Mouse (Mus musculus): ENCODE data around the gene Mtmr12. TPM values are rescaled to one million over a fixed set of nuclear protein-coding genes. Genes with fewer than 3 reads are reported as not detected.

Gene Mtmr12
- polyA plus RNA-seq, 1 experiment from 2014 or later: 19.0 TPM

- WGBS: 60% methylated on average over 4 of the region's 4 CpGs
- no peaks in the 10 kb centered on the region for H3K9me3 ChIP-seq
- no peaks in the 10 kb centered on the region for H3K27me3 ChIP-seq (ENCODE audit: insufficient read depth, poor library complexity, severe bottlenecking)
- H3K4me1 ChIP-seq: no peaks in the 10 kb centered on the region; the same call in 1 of the 2 replicates
- H3K27ac ChIP-seq: no peak overlapping the region
- no peak overlapping the region for H3K4me3 ChIP-seq
- peaks cover 16% of the 10 kb centered on the region for H3K36me3 ChIP-seq
- no peak for DNase-seq (ENCODE audit: low spot score)
Observed at GRCm38 (mm10) chr15:12274053-12274769, 69.4 kb downstream of the Mtmr12 start.

- Histone ChIP-seq H3K36me3 (peaks cover 7% of the 10 kb centered on the region), H3K27ac (no peak overlapping the region), H3K9me3 (no peaks in the 10 kb centered on the region), H3K4me1 (no peaks in the 10 kb centered on the region; the same call in 1 of the 2 replicates), H3K27me3 (ENCODE audit: insufficient read depth, poor library complexity, severe bottlenecking) (no peaks in the 10 kb centered on the region), H3K4me3 (no peak overlapping the region)
- WGBS: 78% methylated on average over 4 of the region's 4 CpGs
- no peak for DNase-seq (ENCODE audit: low spot score)
Observed at GRCm38 (mm10) chr15:12275091-12275623, 70.3 kb downstream of the Mtmr12 start.

- Histone ChIP-seq H3K4me3 (no peak overlapping the region), H3K4me1 (0 out of 2 replicates have a peak, but pooled peaks cover 2% of the 10 kb centered on the region), H3K27me3 (ENCODE audit: insufficient read depth, poor library complexity, severe bottlenecking) (no peaks in the 10 kb centered on the region), H3K36me3 (no peaks in the 10 kb centered on the region), H3K27ac (no peak overlapping the region), H3K9me3 (no peaks in the 10 kb centered on the region)
- no peak for DNase-seq (ENCODE audit: low spot score)
- WGBS: 93% methylated on average over 1 of the region's 1 CpGs
Observed at GRCm38 (mm10) chr15:12279816-12280215, 75.0 kb downstream of the Mtmr12 start.

DNA sequence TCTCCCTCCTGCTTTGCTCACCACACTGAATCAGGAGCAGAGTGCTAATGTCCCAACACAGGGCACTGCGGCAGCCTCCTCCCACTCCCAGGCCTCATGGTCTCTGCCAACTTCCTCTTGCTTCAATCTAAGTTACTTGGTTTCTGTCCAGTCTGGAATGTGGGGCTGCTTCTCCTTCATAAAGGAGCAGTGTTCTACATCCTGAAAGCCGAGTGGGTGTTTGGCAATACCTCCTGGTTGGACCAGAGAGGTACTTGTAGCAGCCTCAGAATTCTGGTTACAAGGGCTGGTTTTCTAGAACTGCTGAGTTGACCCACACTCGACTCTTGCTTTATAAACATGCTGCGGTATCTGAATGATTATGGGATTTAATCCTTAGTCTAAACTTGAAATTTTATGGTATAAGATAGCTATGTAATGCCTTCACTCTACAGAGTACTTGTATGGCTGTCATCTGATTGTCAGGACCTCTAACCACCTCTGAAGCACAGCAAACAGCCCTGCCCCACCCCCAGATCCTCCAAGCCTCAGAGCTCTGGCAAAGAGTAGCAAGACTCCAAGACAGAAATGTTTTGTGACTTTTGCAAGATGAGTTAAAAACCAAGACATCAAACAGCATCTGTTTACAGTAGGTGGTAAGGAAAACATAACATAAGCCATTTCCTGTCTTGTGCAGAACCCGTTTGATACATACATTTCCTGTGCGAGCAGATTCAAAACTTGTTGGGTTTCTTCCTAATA is 80.1 kb downstream of the Mtmr12 start:
- H3K27ac ChIP-seq: no peak overlapping the region
- 74% methylated on average over 6 of the region's 6 CpGs for WGBS
- DNase-seq (ENCODE audit: low spot score): no peak
- H3K36me3 ChIP-seq: no peaks in the 10 kb centered on the region
- no peak overlapping the region for H3K4me3 ChIP-seq
- H3K9me3 ChIP-seq: no peaks in the 10 kb centered on the region
- H3K27me3 ChIP-seq (ENCODE audit: insufficient read depth, poor library complexity, severe bottlenecking): no peaks in the 10 kb centered on the region
- H3K4me1 ChIP-seq: 0 out of 2 replicates have a peak, but pooled peaks cover 3% of the 10 kb centered on the region

- WGBS: 76% methylated on average over 5 of the region's 5 CpGs
- no peaks in the 10 kb centered on the region for H3K27me3 ChIP-seq (ENCODE audit: insufficient read depth, poor library complexity, severe bottlenecking)
- no peaks in the 10 kb centered on the region for H3K36me3 ChIP-seq
- no peak overlapping the region for H3K27ac ChIP-seq
- no peaks in the 10 kb centered on the region for H3K9me3 ChIP-seq
- DNase-seq (ENCODE audit: low spot score): no peak
- 0 out of 2 replicates have a peak, but pooled peaks cover 3% of the 10 kb centered on the region for H3K4me1 ChIP-seq
- H3K4me3 ChIP-seq: no peak overlapping the region
Observed at GRCm38 (mm10) chr15:12285535-12285809, 80.6 kb downstream of the Mtmr12 start.

DNA sequence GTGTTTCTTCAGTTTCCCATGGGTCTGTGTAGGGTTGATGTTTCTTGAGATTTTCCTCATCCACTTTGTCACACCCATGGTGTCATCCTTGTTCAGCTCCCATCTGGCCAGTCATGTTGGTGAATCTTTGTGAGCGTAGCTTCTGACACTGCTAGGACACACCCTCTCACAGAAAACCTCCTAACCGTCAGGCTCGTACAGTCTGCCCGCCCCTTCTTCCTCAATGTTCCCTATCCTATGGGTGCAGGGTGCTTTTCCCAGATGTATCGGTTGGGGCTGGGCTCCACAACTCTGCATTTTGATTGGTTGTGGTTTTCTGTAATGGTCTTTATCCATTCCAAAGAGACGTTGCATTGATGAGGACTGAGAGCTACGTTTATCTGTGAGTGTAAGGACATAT is 85.5 kb downstream of the Mtmr12 start:
- Histone ChIP-seq H3K9me3 (no peaks in the 10 kb centered on the region), H3K36me3 (no peaks in the 10 kb centered on the region)
- DNase-seq (ENCODE audit: low spot score): no peak

DNA sequence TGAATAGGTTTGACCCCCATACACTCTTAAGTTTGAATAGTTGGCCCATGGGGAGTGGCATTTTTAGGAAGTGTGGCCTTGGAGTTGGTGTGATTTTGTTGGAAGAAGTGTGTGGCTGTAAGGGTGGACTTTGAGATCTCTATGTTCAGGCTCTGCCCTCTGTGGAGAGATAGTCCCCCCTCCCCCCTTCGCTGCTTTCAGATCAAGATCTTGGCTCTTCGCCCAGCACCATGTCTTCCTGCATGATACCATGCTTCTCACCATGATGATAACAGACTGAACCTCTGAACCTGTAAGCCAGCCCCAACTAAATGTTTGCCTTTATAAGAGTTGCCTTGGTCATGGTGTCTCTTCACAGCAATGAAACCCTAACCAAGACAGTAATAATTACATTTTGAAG is 86.9 kb downstream of the Mtmr12 start:
- H3K27me3 ChIP-seq (ENCODE audit: insufficient read depth, poor library complexity, severe bottlenecking): no peaks in the 10 kb centered on the region
- no peak overlapping the region for H3K4me3 ChIP-seq
- no peak for DNase-seq (ENCODE audit: low spot score)
- no peaks in the 10 kb centered on the region for H3K36me3 ChIP-seq
- H3K9me3 ChIP-seq: no peaks in the 10 kb centered on the region
- no peaks in the 10 kb centered on the region for H3K4me1 ChIP-seq
- WGBS: 76% methylated on average over 2 of the region's 2 CpGs
- H3K27ac ChIP-seq: no peak overlapping the region

More for the DNA sequence above, 85.5 kb downstream of the Mtmr12 start:
- H3K27me3 ChIP-seq (ENCODE audit: insufficient read depth, poor library complexity, severe bottlenecking): no peaks in the 10 kb centered on the region
- no peaks in the 10 kb centered on the region for H3K4me1 ChIP-seq
- 73% methylated on average over 7 of the region's 7 CpGs for WGBS
- no peak overlapping the region for H3K27ac ChIP-seq
- no peak overlapping the region for H3K4me3 ChIP-seq

- Histone ChIP-seq H3K4me1 (no peaks in the 10 kb centered on the region), H3K4me3 (no peak overlapping the region), H3K9me3 (no peaks in the 10 kb centered on the region), H3K36me3 (no peaks in the 10 kb centered on the region), H3K27me3 (ENCODE audit: insufficient read depth, poor library complexity, severe bottlenecking) (no peaks in the 10 kb centered on the region), H3K27ac (no peak overlapping the region)
- DNase-seq (ENCODE audit: low spot score): no peak
- 59% methylated on average over 2 of the region's 2 CpGs for WGBS
Observed at GRCm38 (mm10) chr15:12296228-12296627, 91.4 kb downstream of the Mtmr12 start.

GRCm38 (mm10) chr15:12298231-12298737 is 93.5 kb downstream of the Mtmr12 start:
- H3K27me3 ChIP-seq (ENCODE audit: insufficient read depth, poor library complexity, severe bottlenecking): no peaks in the 10 kb centered on the region
- no peaks in the 10 kb centered on the region for H3K9me3 ChIP-seq
- no peak overlapping the region for H3K27ac ChIP-seq
- no peaks in the 10 kb centered on the region for H3K4me1 ChIP-seq
- no peak for DNase-seq (ENCODE audit: low spot score)
- H3K36me3 ChIP-seq: no peaks in the 10 kb centered on the region
- 85% methylated on average over 7 of the region's 7 CpGs for WGBS
- no peak overlapping the region for H3K4me3 ChIP-seq

DNA sequence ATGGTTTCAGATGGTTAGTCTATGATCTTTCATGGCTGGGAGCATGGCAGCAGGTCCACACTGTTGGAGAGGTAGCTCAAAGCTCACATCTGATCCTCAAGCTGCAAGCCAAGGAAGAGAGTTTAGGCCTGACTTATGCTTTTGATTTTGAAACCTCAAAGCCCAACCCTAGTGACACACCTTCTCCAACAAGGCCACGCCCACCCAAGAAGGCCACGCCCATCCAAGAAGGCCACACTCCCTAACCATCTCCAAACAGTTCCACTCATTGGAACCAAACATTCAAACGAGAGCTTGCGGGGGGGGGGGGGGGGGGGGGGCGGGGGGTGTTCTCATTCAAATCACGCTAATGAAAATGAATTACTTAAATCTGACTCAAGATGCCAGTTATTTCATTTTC is 96.9 kb downstream of the Mtmr12 start:
- 71% methylated on average over 6 of the region's 6 CpGs for WGBS
- Histone ChIP-seq H3K9me3 (no peaks in the 10 kb centered on the region), H3K27ac (no peak overlapping the region), H3K36me3 (no peaks in the 10 kb centered on the region), H3K4me3 (no peak overlapping the region), H3K27me3 (ENCODE audit: insufficient read depth, poor library complexity, severe bottlenecking) (no peaks in the 10 kb centered on the region), H3K4me1 (peaks cover 5% of the 10 kb centered on the region; the same call in 1 of the 2 replicates)
- DNase-seq (ENCODE audit: low spot score): no peak

GRCm38 (mm10) chr15:12306188-12307071 is 101.6 kb downstream of the Mtmr12 start:
- WGBS: 49% methylated on average over 8 of the region's 8 CpGs
- peaks cover 10% of the 10 kb centered on the region; the same call in 1 of the 2 replicates for H3K4me1 ChIP-seq
- H3K36me3 ChIP-seq: no peaks in the 10 kb centered on the region
- no peaks in the 10 kb centered on the region for H3K9me3 ChIP-seq
- no peak overlapping the region for H3K27ac ChIP-seq
- H3K4me3 ChIP-seq: no peak overlapping the region
- DNase-seq (ENCODE audit: low spot score): no peak
- H3K27me3 ChIP-seq (ENCODE audit: insufficient read depth, poor library complexity, severe bottlenecking): no peaks in the 10 kb centered on the region

GRCm38 (mm10) chr15:12307114-12307513 is 102.3 kb downstream of the Mtmr12 start:
- H3K4me1 ChIP-seq: peaks cover 10% of the 10 kb centered on the region; the same call in 1 of the 2 replicates
- no peaks in the 10 kb centered on the region for H3K27me3 ChIP-seq (ENCODE audit: insufficient read depth, poor library complexity, severe bottlenecking)
- DNase-seq (ENCODE audit: low spot score): no peak
- H3K36me3 ChIP-seq: no peaks in the 10 kb centered on the region
- 71% methylated on average over 4 of the region's 4 CpGs for WGBS
- H3K27ac ChIP-seq: no peak overlapping the region
- H3K9me3 ChIP-seq: no peaks in the 10 kb centered on the region
- no peak overlapping the region for H3K4me3 ChIP-seq

Measured in heart, embryonic 10.5 days (tissue).